Mouse (Mus musculus) lung, postnatal 0 days (tissue): ENCODE data around the gene Rcan2. TPM values are rescaled to one million over a fixed set of nuclear protein-coding genes. Genes with fewer than 3 reads are reported as not detected.
A peak's percentile ranks its signal among the peaks of the same experiment; 100 is the strongest.

ENCODE experiments used
- ATAC-seq: fragments of 200-750 bp; cut with Nextera tagmentation; 2 replicates; pipeline ENCODE4 v1.8.0; 2017; ENCODE audit warnings: moderate library complexity
- DNase-seq: peaks from one replicate; pipeline ENCODE4 v3.0.0-alpha.2; 2016; ENCODE audit warnings: low spot score
- H3K27ac ChIP-seq: fragments of 300-500 bp; sonication (generic); 2 replicates; pipeline ENCODE4 v1.5.1; 2014; ENCODE audit warnings: antibody characterized with exemption, mild to moderate bottlenecking, low read length, mixed read lengths
- H3K27me3 ChIP-seq: fragments of 300-500 bp; sonication (generic); replicated peaks from 2 replicates; pipeline ENCODE4 v1.6.1; 2014; ENCODE audit warnings: low read length, mixed read lengths; ENCODE audit not compliant: insufficient read depth
- H3K36me3 ChIP-seq: fragments of 300-500 bp; sonication (generic); 2 replicates; pipeline ENCODE4 v1.6.1; 2014; ENCODE audit warnings: low read length, mixed read lengths; ENCODE audit not compliant: insufficient read depth
- H3K4me1 ChIP-seq: fragments of 300-500 bp; sonication (generic); 2 replicates; pipeline ENCODE4 v1.6.1; 2014; ENCODE audit warnings: antibody characterized with exemption, low read depth, low read length, mixed read lengths; ENCODE audit not compliant: insufficient read depth
- H3K4me2 ChIP-seq: fragments of 300-500 bp; sonication (generic); replicated peaks from 2 replicates; pipeline ENCODE4 v1.6.1; 2014; ENCODE audit warnings: low read depth, mild to moderate bottlenecking, low read length, moderate library complexity, mixed read lengths
- H3K4me3 ChIP-seq: fragments of 300-500 bp; sonication (generic); 2 replicates; pipeline ENCODE4 v1.5.1; 2014; ENCODE audit warnings: low read depth, low read length
- H3K9ac ChIP-seq: fragments of 300-500 bp; sonication (generic); replicated peaks from 2 replicates; pipeline ENCODE4 v1.6.1; 2014; ENCODE audit warnings: low read depth, mild to moderate bottlenecking
- H3K9me3 ChIP-seq: fragments of 300-500 bp; sonication (generic); 2 replicates; pipeline ENCODE4 v1.6.1; 2016; ENCODE audit warnings: low read length, mixed read lengths
- CTCF ChIP-seq: IDR thresholded peaks from 2 replicates; pipeline ENCODE4 v1.5.1; 2016; ENCODE audit warnings: antibody characterized with exemption, mild to moderate bottlenecking
- EP300 ChIP-seq: IDR thresholded peaks from 2 replicates; pipeline ENCODE4 v1.6.1; 2016; ENCODE audit warnings: antibody characterized with exemption, mild to moderate bottlenecking, control low read depth
- WGBS: fragments of 180-500 bp; shearing (Covaris S2); extraction: QIAGEN DNeasy Blood & Tissue Kit; methylation state at CpG from one replicate; pipeline ENCODE4 v1.1.7; 2014; 5-methylcytosine and 5-hydroxymethylcytosine counted together
- polyA plus RNA-seq: library from polyadenylated mRNA; unstranded; fragments of >200 nt; fragmentation: Nextera tagmentation; extraction: Ambion mirVana; gene quantifications from 2 replicates; pipeline ENCODE4 v1.2.1, GENCODE M21; 2015

Rcan2 gene
- polyA plus RNA-seq, 1 experiment from 2014 or later = 1.3 TPM

DNA sequence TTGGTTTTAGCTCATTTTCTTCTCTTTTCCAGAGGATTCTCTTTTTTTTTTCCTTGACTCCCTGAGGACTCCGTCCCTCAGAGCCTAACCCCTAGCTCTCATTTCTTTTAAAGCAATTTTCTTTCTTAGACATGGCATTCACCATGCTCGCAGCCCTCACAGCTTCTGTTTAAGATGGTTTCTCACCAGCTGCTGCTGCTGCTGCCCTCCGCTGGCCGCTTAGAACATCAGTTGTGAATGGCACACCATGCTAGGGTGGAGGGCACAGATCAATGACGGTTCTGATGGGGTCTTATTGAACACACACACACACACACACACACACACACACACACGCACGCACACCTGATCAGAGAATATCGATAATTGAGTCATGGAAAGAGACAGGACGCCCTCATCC is 67.7 kb downstream of the Rcan2 start:
- WGBS = 88% methylated on average over 9 of the region's 9 CpGs

DNA sequence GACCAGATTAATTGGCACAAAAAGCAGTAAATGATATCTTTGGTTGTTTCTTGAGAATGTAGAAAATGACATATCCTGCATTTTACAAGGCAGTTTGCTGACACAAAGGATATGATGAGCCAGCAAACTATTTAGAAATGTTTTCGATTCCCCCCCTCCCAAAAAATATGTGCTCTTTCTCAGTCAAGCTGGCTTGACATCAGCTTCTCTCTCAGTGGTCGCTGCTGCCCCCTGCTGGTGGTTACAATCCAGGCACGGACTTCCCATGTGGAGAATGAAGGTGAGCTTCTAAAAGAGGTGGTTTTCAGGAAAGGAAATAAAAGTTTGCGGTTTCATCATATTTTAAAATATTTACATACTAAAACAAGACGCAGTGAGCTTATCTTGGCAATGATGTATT is 68.5 kb downstream of the Rcan2 start:
- no peak overlapping the region for H3K4me3 ChIP-seq
- no peak for ATAC-seq

More for the DNA sequence above, 67.7 kb downstream of the Rcan2 start:
- H3K9ac ChIP-seq = no peak overlapping the region
- H3K9me3 ChIP-seq = no peaks in the 10 kb centered on the region
- ATAC-seq (no peak), DNase-seq (no peak)
- H3K36me3 ChIP-seq = no peaks in the 10 kb centered on the region
- no peaks in the 10 kb centered on the region for H3K4me1 ChIP-seq
- H3K4me2 ChIP-seq = no peak overlapping the region
- H3K27me3 ChIP-seq = no peaks in the 10 kb centered on the region
- no peak overlapping the region for H3K4me3 ChIP-seq
- H3K27ac ChIP-seq = no peak overlapping the region
- peak; percentile 28; the same call in 1 of the 2 replicates for TF ChIP-seq CTCF
- TF ChIP-seq EP300 = no peak

DNA sequence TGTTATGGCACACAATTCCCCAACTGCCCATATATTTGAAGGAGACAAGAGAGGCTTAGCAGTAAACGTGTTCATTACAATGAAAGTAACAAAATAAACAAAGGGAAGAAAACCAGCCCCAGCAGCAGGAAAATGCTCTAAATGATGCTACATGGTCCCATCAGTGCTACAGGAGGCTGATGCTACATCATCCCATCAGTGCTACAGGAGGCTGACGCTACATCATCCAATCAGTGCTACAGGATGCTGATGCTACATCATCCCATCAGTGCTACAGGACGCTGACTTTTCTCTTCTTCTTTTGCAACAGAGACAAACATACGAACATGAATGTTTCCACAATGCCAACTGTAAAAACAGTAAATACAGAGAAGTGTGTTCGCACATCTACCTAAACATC is 73.3 kb downstream of the Rcan2 start:
- Histone ChIP-seq H3K9ac (no peak overlapping the region), H3K4me1 (no peaks in the 10 kb centered on the region), H3K4me2 (no peak overlapping the region), H3K27me3 (no peaks in the 10 kb centered on the region), H3K36me3 (no peaks in the 10 kb centered on the region), H3K27ac (no peak overlapping the region), H3K9me3 (no peaks in the 10 kb centered on the region), H3K4me3 (no peak overlapping the region)
- ATAC-seq (no peak), DNase-seq (no peak)
- TF ChIP-seq CTCF (no peak), EP300 (no peak)
- 83% methylated on average over 5 of the region's 5 CpGs for WGBS

More for the DNA sequence above, 68.5 kb downstream of the Rcan2 start:
- TF ChIP-seq EP300 (no peak), CTCF (peak; percentile 95)
- H3K9me3 ChIP-seq = no peaks in the 10 kb centered on the region
- no peaks in the 10 kb centered on the region for H3K36me3 ChIP-seq
- H3K4me1 ChIP-seq = no peaks in the 10 kb centered on the region
- H3K27ac ChIP-seq = no peak overlapping the region
- 8% methylated on average over 5 of the region's 5 CpGs for WGBS
- H3K9ac ChIP-seq = no peak overlapping the region
- DNase-seq = peak; percentile 76
- no peaks in the 10 kb centered on the region for H3K27me3 ChIP-seq
- no peak overlapping the region for H3K4me2 ChIP-seq

DNA sequence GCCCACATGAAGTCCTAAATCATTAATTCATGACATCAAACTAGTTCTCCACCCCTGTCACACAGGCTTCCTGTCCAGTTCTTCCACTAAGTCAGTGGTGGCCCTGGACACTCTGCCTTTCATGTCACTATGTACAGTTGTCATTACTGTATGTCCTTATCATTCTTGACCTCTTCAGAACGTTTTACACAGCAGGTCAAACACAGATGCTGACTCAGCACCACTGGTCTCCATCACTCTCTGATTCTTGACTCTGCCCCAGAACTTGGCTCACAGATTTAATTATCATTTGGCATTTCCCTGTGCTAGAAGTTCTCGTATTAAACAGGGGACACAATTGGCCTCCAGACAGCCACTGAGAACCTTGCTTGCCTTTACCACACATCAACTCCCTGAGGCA is 76.3 kb downstream of the Rcan2 start:
- H3K27ac ChIP-seq = no peak overlapping the region
- no peak overlapping the region for H3K9ac ChIP-seq
- H3K4me3 ChIP-seq = no peak overlapping the region
- no peaks in the 10 kb centered on the region for H3K36me3 ChIP-seq
- no peak for ATAC-seq
- H3K4me2 ChIP-seq = no peak overlapping the region
- H3K4me1 ChIP-seq = no peaks in the 10 kb centered on the region
- 41% methylated on average over 2 of the region's 2 CpGs for WGBS
- no peaks in the 10 kb centered on the region for H3K9me3 ChIP-seq
- no peaks in the 10 kb centered on the region for H3K27me3 ChIP-seq
- no peak for TF ChIP-seq EP300
- TF ChIP-seq CTCF = no peak
- DNase-seq = no peak

DNA sequence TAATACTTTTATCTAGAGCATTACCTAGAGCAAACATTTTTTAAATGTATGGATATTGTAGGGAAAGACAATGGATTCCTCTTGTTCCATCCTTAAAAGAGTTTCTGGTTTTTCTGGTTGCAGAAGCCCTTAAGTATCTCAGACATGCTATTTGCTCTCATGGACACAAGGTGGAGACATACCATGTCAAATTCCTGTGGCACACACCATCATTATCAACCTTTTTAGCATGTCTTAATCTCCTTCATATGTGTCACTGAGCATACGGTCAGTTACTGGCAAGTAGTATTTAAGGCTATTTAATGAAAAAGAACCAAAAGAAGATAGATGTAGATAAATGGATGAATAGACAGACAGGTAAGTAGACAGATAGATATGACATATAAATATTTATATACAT is 81.9 kb downstream of the Rcan2 start:
- Histone ChIP-seq H3K27ac (no peak overlapping the region), H3K9ac (no peak overlapping the region), H3K36me3 (no peaks in the 10 kb centered on the region), H3K27me3 (no peaks in the 10 kb centered on the region), H3K4me2 (no peak overlapping the region), H3K9me3 (no peaks in the 10 kb centered on the region), H3K4me1 (no peaks in the 10 kb centered on the region), H3K4me3 (no peak overlapping the region)
- no peak for ATAC-seq
- TF ChIP-seq CTCF (peak; percentile 83), EP300 (no peak)
- WGBS = 17% methylated on average over 1 of the region's 1 CpGs
- peak; percentile 70 for DNase-seq

DNA sequence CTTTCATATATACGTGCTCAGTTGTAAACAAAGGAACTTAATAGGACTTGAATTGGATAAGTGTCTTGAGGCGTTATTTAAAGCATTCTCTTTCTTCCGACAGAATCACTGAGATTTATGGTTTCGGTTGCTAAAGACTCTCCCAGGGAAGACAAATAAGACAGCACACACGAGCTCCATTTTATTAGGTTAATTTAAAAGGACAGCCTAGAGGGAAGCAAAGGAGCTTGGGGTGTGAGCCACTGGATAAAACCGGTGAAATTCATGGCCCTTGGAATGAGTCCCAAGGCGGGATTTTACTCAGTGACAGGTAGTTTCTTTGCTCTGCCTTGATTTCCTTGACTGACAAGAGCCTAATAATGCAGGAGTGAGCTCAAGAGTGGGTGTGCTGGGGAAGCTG is 85.1 kb downstream of the Rcan2 start:
- TF ChIP-seq EP300 = no peak
- TF ChIP-seq CTCF = no peak

DNA sequence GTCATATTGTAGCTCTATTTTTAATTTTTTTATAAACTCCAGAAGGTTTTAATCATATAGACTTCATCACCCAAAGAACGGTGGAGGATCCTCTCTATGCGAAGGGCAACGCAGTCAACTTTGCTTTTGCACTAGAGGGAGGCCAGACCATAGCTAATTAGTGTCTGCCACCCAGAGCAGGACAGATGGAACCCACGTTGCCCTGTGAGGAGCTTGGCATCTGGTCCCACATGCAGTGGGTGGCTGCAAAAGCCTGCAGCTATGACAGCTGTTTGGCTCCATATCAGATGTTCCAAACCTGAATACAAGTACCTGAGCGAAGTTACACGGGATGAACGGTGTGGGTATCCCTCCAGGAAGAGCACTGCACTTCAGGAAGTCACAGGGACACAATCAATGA is 86.8 kb downstream of the Rcan2 start:
- DNase-seq (no peak), ATAC-seq (no peak)
- H3K27ac ChIP-seq = no peak overlapping the region
- H3K27me3 ChIP-seq = no peaks in the 10 kb centered on the region
- no peak overlapping the region for H3K4me3 ChIP-seq
- H3K4me2 ChIP-seq = no peak overlapping the region
- 69% methylated on average over 7 of the region's 7 CpGs for WGBS
- no peaks in the 10 kb centered on the region for H3K4me1 ChIP-seq
- no peak for TF ChIP-seq CTCF
- no peak for TF ChIP-seq EP300
- no peak overlapping the region for H3K9ac ChIP-seq
- no peaks in the 10 kb centered on the region for H3K9me3 ChIP-seq
- no peaks in the 10 kb centered on the region for H3K36me3 ChIP-seq

More for the DNA sequence above, 85.1 kb downstream of the Rcan2 start:
- no peaks in the 10 kb centered on the region for H3K27me3 ChIP-seq
- no peak for DNase-seq
- H3K27ac ChIP-seq = no peak overlapping the region
- no peak overlapping the region for H3K4me2 ChIP-seq
- no peaks in the 10 kb centered on the region for H3K4me1 ChIP-seq
- no peak overlapping the region for H3K4me3 ChIP-seq
- 63% methylated on average over 7 of the region's 7 CpGs for WGBS
- no peak overlapping the region for H3K9ac ChIP-seq
- no peaks in the 10 kb centered on the region for H3K9me3 ChIP-seq
- no peak for ATAC-seq
- no peaks in the 10 kb centered on the region for H3K36me3 ChIP-seq
